Mouse (Mus musculus) hindbrain, embryonic 15.5 days (tissue): Measurements from ENCODE around the gene Efcab10. TPM values are rescaled to one million over a fixed set of nuclear protein-coding genes. Genes with fewer than 3 reads are reported as not detected.
A peak's percentile ranks its signal among the peaks of the same experiment; 100 is the strongest.

Source experiments
- ATAC-seq: fragments of 200-750 bp; cut with Nextera tagmentation; 2 replicates; pipeline ENCODE4 v1.8.0; 2017; ENCODE audit warnings: low read depth, moderate number of reproducible peaks, moderate TSS enrichment; ENCODE audit not compliant: low FRiP score
- H3K27ac ChIP-seq: fragments of 300-500 bp; sonication (generic); replicated peaks from 2 replicates; pipeline ENCODE4 v1.5.1; 2015; ENCODE audit warnings: mild to moderate bottlenecking, inconsistent platforms
- H3K27me3 ChIP-seq: fragments of 300-500 bp; sonication (generic); 2 replicates; pipeline ENCODE4 v1.6.1; 2015; ENCODE audit warnings: control low read depth, inconsistent platforms
- H3K36me3 ChIP-seq: fragments of 300-500 bp; sonication (generic); 2 replicates; pipeline ENCODE4 v1.6.1; 2015; ENCODE audit warnings: control low read depth, inconsistent platforms
- H3K4me1 ChIP-seq: fragments of 300-500 bp; sonication (generic); replicated peaks from 2 replicates; pipeline ENCODE4 v1.6.1; 2015; ENCODE audit warnings: control low read depth, inconsistent platforms
- H3K4me2 ChIP-seq: fragments of 300-500 bp; sonication (generic); 2 replicates; pipeline ENCODE4 v1.6.1; 2015; ENCODE audit warnings: moderate library complexity, mild to moderate bottlenecking, inconsistent platforms
- H3K4me3 ChIP-seq: fragments of 300-500 bp; sonication (generic); 2 replicates; pipeline ENCODE4 v1.5.1; 2015; ENCODE audit warnings: mild to moderate bottlenecking, inconsistent platforms
- H3K9ac ChIP-seq: fragments of 300-500 bp; sonication (generic); 2 replicates; pipeline ENCODE4 v1.6.1; 2015; ENCODE audit warnings: inconsistent platforms
- H3K9me3 ChIP-seq: fragments of 300-500 bp; sonication (generic); 2 replicates; pipeline ENCODE4 v1.6.1; 2016; ENCODE audit warnings: control low read depth, inconsistent platforms
- WGBS: fragments of 180-500 bp; shearing (Covaris S2); methylation state at CpG from one replicate; pipeline ENCODE4 v1.1.7; 2015; 5-methylcytosine and 5-hydroxymethylcytosine counted together
- polyA plus RNA-seq: library from polyadenylated mRNA; unstranded; fragments of >200 nt; fragmentation: Nextera tagmentation; extraction: Ambion mirVana; gene quantifications from 2 replicates; pipeline ENCODE4 v1.2.1, GENCODE M21; 2015

Efcab10 gene
- polyA plus RNA-seq, 1 experiment from 2014 or later: 3.8 TPM

- Histone ChIP-seq H3K9me3 (no peaks in the 10 kb centered on the region), H3K9ac (no peak overlapping the region), H3K4me1 (peaks cover 19% of the 10 kb centered on the region), H3K27ac (no peak overlapping the region), H3K36me3 (no peaks in the 10 kb centered on the region), H3K27me3 (0 out of 2 replicates have a peak, but pooled peaks cover 4% of the 10 kb centered on the region), H3K4me2 (peak overlapping the region; percentile 48), H3K4me3 (peak overlapping the region; percentile 22)
- peak; percentile 87 for ATAC-seq
- WGBS: 20% methylated on average over 22 of the region's 22 CpGs
Measured at GRCm38 (mm10) chr12:33379624-33380445, 14.8 kb upstream of the Efcab10 start.

GRCm38 (mm10) chr12:33388842-33389241 lies 5.8 kb upstream of the Efcab10 start:
- Histone ChIP-seq H3K27ac (no peak overlapping the region), H3K9ac (no peak overlapping the region), H3K4me2 (no peak overlapping the region), H3K4me3 (no peak overlapping the region), H3K9me3 (no peaks in the 10 kb centered on the region), H3K27me3 (0 out of 2 replicates have a peak, but pooled peaks cover 3% of the 10 kb centered on the region), H3K36me3 (no peaks in the 10 kb centered on the region), H3K4me1 (no peaks in the 10 kb centered on the region)
- 8% methylated on average over 5 of the region's 5 CpGs for WGBS
- ATAC-seq: peak; percentile 73

GRCm38 (mm10) chr12:33390844-33391560 lies 3.7 kb upstream of the Efcab10 start:
- Histone ChIP-seq H3K9me3 (no peaks in the 10 kb centered on the region), H3K36me3 (no peaks in the 10 kb centered on the region), H3K27ac (no peak overlapping the region), H3K4me2 (no peak overlapping the region), H3K4me3 (no peak overlapping the region), H3K9ac (no peak overlapping the region), H3K27me3 (0 out of 2 replicates have a peak, but pooled peaks cover 3% of the 10 kb centered on the region), H3K4me1 (peaks cover 13% of the 10 kb centered on the region)
- 69% methylated on average over 2 of the region's 2 CpGs for WGBS
- no peak for ATAC-seq

- no peak overlapping the region for H3K4me2 ChIP-seq
- no peak overlapping the region for H3K4me3 ChIP-seq
- no peak overlapping the region for H3K27ac ChIP-seq
- H3K4me1 ChIP-seq: peaks cover 7% of the 10 kb centered on the region; the same call in 1 of the 2 replicates
- ATAC-seq: no peak
- WGBS: 75% methylated on average over 7 of the region's 7 CpGs
- H3K9ac ChIP-seq: no peak overlapping the region
- no peaks in the 10 kb centered on the region for H3K36me3 ChIP-seq
- H3K9me3 ChIP-seq: no peaks in the 10 kb centered on the region
- no peaks in the 10 kb centered on the region for H3K27me3 ChIP-seq
Measured at GRCm38 (mm10) chr12:33403265-33403693, 8.6 kb downstream of the Efcab10 start.

GRCm38 (mm10) chr12:33404996-33405395 lies 10.3 kb downstream of the Efcab10 start:
- no peaks in the 10 kb centered on the region for H3K27me3 ChIP-seq
- H3K27ac ChIP-seq: peak overlapping the region; percentile 59
- H3K36me3 ChIP-seq: no peaks in the 10 kb centered on the region
- WGBS: 38% methylated on average over 5 of the region's 5 CpGs
- peaks cover 7% of the 10 kb centered on the region; the same call in 1 of the 2 replicates for H3K4me1 ChIP-seq
- H3K4me2 ChIP-seq: no peak overlapping the region
- no peak overlapping the region for H3K4me3 ChIP-seq
- no peak overlapping the region for H3K9ac ChIP-seq
- peak; percentile 45; the same call in 1 of the 2 replicates for ATAC-seq
- no peaks in the 10 kb centered on the region for H3K9me3 ChIP-seq

- H3K9me3 ChIP-seq: no peaks in the 10 kb centered on the region
- H3K27ac ChIP-seq: peak overlapping the region; percentile 59
- no peak overlapping the region for H3K4me3 ChIP-seq
- H3K4me1 ChIP-seq: peaks cover 7% of the 10 kb centered on the region; the same call in 1 of the 2 replicates
- H3K4me2 ChIP-seq: no peak overlapping the region
- ATAC-seq: peak; percentile 74; the same call in 1 of the 2 replicates
- 34% methylated on average over 6 of the region's 6 CpGs for WGBS
- H3K36me3 ChIP-seq: no peaks in the 10 kb centered on the region
- no peaks in the 10 kb centered on the region for H3K27me3 ChIP-seq
- no peak overlapping the region for H3K9ac ChIP-seq
Measured at GRCm38 (mm10) chr12:33405398-33406026, 10.9 kb downstream of the Efcab10 start.

- WGBS: 57% methylated on average over 6 of the region's 6 CpGs
Measured at GRCm38 (mm10) chr12:33411580-33412151, 17.0 kb downstream of the Efcab10 start.

GRCm38 (mm10) chr12:33424329-33424728 lies 29.7 kb downstream of the Efcab10 start:
- peak; percentile 31; the same call in 1 of the 2 replicates for ATAC-seq
- Histone ChIP-seq H3K4me3 (no peak overlapping the region), H3K9ac (no peak overlapping the region), H3K4me1 (0 out of 2 replicates have a peak, but pooled peaks cover 2% of the 10 kb centered on the region), H3K36me3 (no peaks in the 10 kb centered on the region), H3K9me3 (no peaks in the 10 kb centered on the region), H3K4me2 (no peak overlapping the region), H3K27me3 (0 out of 2 replicates have a peak, but pooled peaks cover 2% of the 10 kb centered on the region), H3K27ac (no peak overlapping the region)
- 33% methylated on average over 3 of the region's 3 CpGs for WGBS

More at GRCm38 (mm10) chr12:33411580-33412151, 17.0 kb downstream of the Efcab10 start:
- Histone ChIP-seq H3K36me3 (no peaks in the 10 kb centered on the region), H3K27me3 (no peaks in the 10 kb centered on the region), H3K4me2 (no peak overlapping the region), H3K9ac (no peak overlapping the region), H3K9me3 (no peaks in the 10 kb centered on the region), H3K4me3 (no peak overlapping the region), H3K4me1 (no peaks in the 10 kb centered on the region), H3K27ac (no peak overlapping the region)
- ATAC-seq: no peak

GRCm38 (mm10) chr12:33427293-33427692 lies 32.6 kb downstream of the Efcab10 start:
- H3K4me3 ChIP-seq: no peak overlapping the region
- 0 out of 2 replicates have a peak, but pooled peaks cover 2% of the 10 kb centered on the region for H3K27me3 ChIP-seq
- peaks cover 12% of the 10 kb centered on the region for H3K4me1 ChIP-seq
- H3K27ac ChIP-seq: no peak overlapping the region
- ATAC-seq: no peak
- no peak overlapping the region for H3K9ac ChIP-seq
- 27% methylated on average over 3 of the region's 3 CpGs for WGBS
- no peaks in the 10 kb centered on the region for H3K36me3 ChIP-seq
- H3K4me2 ChIP-seq: no peak overlapping the region
- H3K9me3 ChIP-seq: no peaks in the 10 kb centered on the region

- Histone ChIP-seq H3K27ac (no peak overlapping the region), H3K36me3 (no peaks in the 10 kb centered on the region), H3K9ac (no peak overlapping the region), H3K9me3 (no peaks in the 10 kb centered on the region), H3K27me3 (0 out of 2 replicates have a peak, but pooled peaks cover 2% of the 10 kb centered on the region), H3K4me1 (peaks cover 12% of the 10 kb centered on the region), H3K4me3 (no peak overlapping the region), H3K4me2 (no peak overlapping the region)
- no peak for ATAC-seq
- WGBS: 80% methylated on average over 2 of the region's 2 CpGs
Measured at GRCm38 (mm10) chr12:33427726-33428125, 33.1 kb downstream of the Efcab10 start.

- under 1% methylated on average over 66 of the region's 66 CpGs for WGBS
Measured at GRCm38 (mm10) chr12:33429387-33430160, 34.9 kb downstream of the Efcab10 start, which contains the start of gene Twistnb. Gene Twistnb, plus strand, starts transcription at chr12:33429635.

More at GRCm38 (mm10) chr12:33429387-33430160, 34.9 kb downstream of the Efcab10 start, which contains the start of gene Twistnb:
- Histone ChIP-seq H3K27me3 (0 out of 2 replicates have a peak, but pooled peaks cover 1% of the 10 kb centered on the region), H3K9me3 (no peaks in the 10 kb centered on the region), H3K4me2 (peak within 1 kb of the TSS; percentile 72), H3K4me1 (peaks cover 10% of the 10 kb centered on the region), H3K9ac (peak within 1 kb of the TSS; percentile 77), H3K36me3 (no peaks in the 10 kb centered on the region), H3K4me3 (peak within 1 kb of the TSS; percentile 98), H3K27ac (peak within 1 kb of the TSS; percentile 85)
- ATAC-seq: peak; percentile 95
